Mouse (Mus musculus) A20 (cell line): ENCODE measurements around the gene Gpr82.

Source experiments
- DNase-seq: peaks from one replicate; pipeline ENCODE4 v3.0.0-alpha.2; 2011; ENCODE audit warnings: low read depth, low spot score

Gene Gpr82

GRCm38 (mm10) chrX:13691865-13692264 lies 30.7 kb downstream of the Gpr82 start:
- DNase-seq = peak; percentile 31

GRCm38 (mm10) chrX:13700681-13701080 lies 39.5 kb downstream of the Gpr82 start:
- no peak for DNase-seq

- no peak for DNase-seq
Observed at GRCm38 (mm10) chrX:13705051-13705450, 43.9 kb downstream of the Gpr82 start.

GRCm38 (mm10) chrX:13710174-13710573 lies 49.0 kb downstream of the Gpr82 start:
- DNase-seq = peak; percentile 32
